Mouse (Mus musculus) mesoderm, embryonic 11.5 days (tissue): ENCODE measurements at regions not wholly inside any gene's neighbourhood (a gene's known extent, or its start where the extent isn't known, plus 50 kb on each side); places are given as distances from the start of the nearest gene placed in this dataset.

Experiments
- DNase-seq: peaks from one replicate; pipeline ENCODE4 v3.0.0-alpha.2; 2012; ENCODE audit warnings: low read depth, low spot score

- no peak for DNase-seq
These were observed 137.2 kb upstream of the Noct start for GRCm38 (mm10) chr3:51087076-51087475.

GRCm38 (mm10) chr3:51089036-51089669 is 135.1 kb upstream of the Noct start:
- DNase-seq: no peak

- DNase-seq: no peak
These were observed 132.8 kb upstream of the Noct start for GRCm38 (mm10) chr3:51091478-51091877.

GRCm38 (mm10) chr3:51092079-51093028 is 131.9 kb upstream of the Noct start:
- no peak for DNase-seq

- DNase-seq: no peak
These were observed 128.3 kb upstream of the Noct start for GRCm38 (mm10) chr3:51095847-51096447.

GRCm38 (mm10) chr3:51096545-51096944 is 127.7 kb upstream of the Noct start:
- no peak for DNase-seq

GRCm38 (mm10) chr3:51097362-51097761 is 126.9 kb upstream of the Noct start:
- DNase-seq: no peak

- no peak for DNase-seq
These were observed 124.3 kb upstream of the Noct start for GRCm38 (mm10) chr3:51099966-51100365.

GRCm38 (mm10) chr3:51108639-51109202 is 115.5 kb upstream of the Noct start:
- DNase-seq: no peak

GRCm38 (mm10) chr3:51111241-51111640 is 113.0 kb upstream of the Noct start:
- DNase-seq: no peak

GRCm38 (mm10) chr3:51112351-51112750 is 111.9 kb upstream of the Noct start:
- DNase-seq: no peak

GRCm38 (mm10) chr3:51115921-51116320 is 108.3 kb upstream of the Noct start:
- DNase-seq: no peak

GRCm38 (mm10) chr3:51118706-51119105 is 105.5 kb upstream of the Noct start:
- no peak for DNase-seq

- no peak for DNase-seq
These were observed 103.7 kb upstream of the Noct start for GRCm38 (mm10) chr3:51120522-51120921.

GRCm38 (mm10) chr3:51121703-51122540 is 102.3 kb upstream of the Noct start:
- DNase-seq: peak; percentile 85

GRCm38 (mm10) chr3:51122541-51122935 is 101.7 kb upstream of the Noct start:
- no peak for DNase-seq

- DNase-seq: no peak
These were observed 96.4 kb upstream of the Noct start for GRCm38 (mm10) chr3:51127875-51128274.

- DNase-seq: no peak
These were observed 95.6 kb upstream of the Noct start for GRCm38 (mm10) chr3:51128491-51129155.

GRCm38 (mm10) chr3:51130709-51131108 is 93.5 kb upstream of the Noct start:
- no peak for DNase-seq

GRCm38 (mm10) chr3:51131341-51131740 is 92.9 kb upstream of the Noct start:
- DNase-seq: no peak

- no peak for DNase-seq
These were observed 91.5 kb upstream of the Noct start for GRCm38 (mm10) chr3:51132736-51133135.
